Mouse (Mus musculus) hindbrain, postnatal 0 days (tissue): ENCODE results near the gene Nol8. TPM values are rescaled to one million over a fixed set of nuclear protein-coding genes. Genes with fewer than 3 reads are reported as not detected.
A peak's percentile ranks its signal among the peaks of the same experiment; 100 is the strongest.

Experiments
- ATAC-seq: fragments of 200-750 bp; cut with Nextera tagmentation; 2 replicates; pipeline ENCODE4 v1.8.0; 2017; ENCODE audit warnings: mild to moderate bottlenecking, moderate TSS enrichment, moderate library complexity
- DNase-seq: peaks from one replicate; pipeline ENCODE4 v3.0.0-alpha.2; 2015; ENCODE audit warnings: low spot score
- H3K27ac ChIP-seq: fragments of 300-500 bp; sonication (generic); 2 replicates; pipeline ENCODE4 v1.5.1; 2014; ENCODE audit warnings: mild to moderate bottlenecking
- H3K27me3 ChIP-seq: fragments of 300-500 bp; sonication (generic); 2 replicates; pipeline ENCODE4 v1.6.1; 2014; ENCODE audit warnings: low read length, mixed read lengths; ENCODE audit not compliant: insufficient read depth
- H3K36me3 ChIP-seq: fragments of 300-500 bp; sonication (generic); 2 replicates; pipeline ENCODE4 v1.6.1; 2014; ENCODE audit warnings: low read length, mixed read lengths; ENCODE audit not compliant: insufficient read depth
- H3K4me1 ChIP-seq: fragments of 300-500 bp; sonication (generic); 2 replicates; pipeline ENCODE4 v1.6.1; 2014; ENCODE audit warnings: antibody characterized with exemption, low read length, mixed read lengths; ENCODE audit not compliant: insufficient read depth
- H3K4me2 ChIP-seq: fragments of 300-500 bp; sonication (generic); 2 replicates; pipeline ENCODE4 v1.6.1; 2014; ENCODE audit warnings: low read depth, mild to moderate bottlenecking, low read length, moderate library complexity, mixed read lengths
- H3K4me3 ChIP-seq: fragments of 300-500 bp; sonication (generic); 2 replicates; pipeline ENCODE4 v1.5.1; 2014; ENCODE audit warnings: low read length
- H3K9ac ChIP-seq: fragments of 300-500 bp; sonication (generic); replicated peaks from 2 replicates; pipeline ENCODE4 v1.6.1; 2014; ENCODE audit warnings: mild to moderate bottlenecking, low read length, moderate library complexity, mixed read lengths
- H3K9me3 ChIP-seq: fragments of 300-500 bp; sonication (generic); 2 replicates; pipeline ENCODE4 v1.6.1; 2016; ENCODE audit warnings: low read length, mixed read lengths
- CTCF ChIP-seq: IDR thresholded peaks from 2 replicates; pipeline ENCODE4 v1.5.1; 2016; ENCODE audit warnings: antibody characterized with exemption, control low read depth, low read depth
- WGBS: fragments of 180-500 bp; shearing (Covaris S2); extraction: QIAGEN DNeasy Blood & Tissue Kit; methylation state at CpG from one replicate; pipeline ENCODE4 v1.1.7; 2014; 5-methylcytosine and 5-hydroxymethylcytosine counted together
- polyA plus RNA-seq: library from polyadenylated mRNA; unstranded; fragments of >200 nt; fragmentation: Nextera tagmentation; extraction: Ambion mirVana; gene quantifications from 2 replicates; pipeline ENCODE4 v1.2.1, GENCODE M21; 2015
- total RNA-seq: library from RNA; depleted of rRNA; stranded (reverse); fragments of >200 nt; gene quantifications from 2 replicates; pipeline ENCODE4 v1.2.3, GENCODE M21; 2014; rRNA removed

Gene Nol8
- total and polyA plus RNA-seq, 2 experiments from 2014 or later = 5.4 to 13.6 TPM

- Histone ChIP-seq H3K36me3 (peaks cover 16% of the 10 kb centered on the region; the same call in 1 of the 2 replicates), H3K9me3 (no peaks in the 10 kb centered on the region), H3K9ac (no peak overlapping the region), H3K4me2 (no peak overlapping the region), H3K4me3 (no peak overlapping the region), H3K27ac (no peak overlapping the region), H3K4me1 (peaks cover 15% of the 10 kb centered on the region), H3K27me3 (no peaks in the 10 kb centered on the region)
- ATAC-seq (no peak), DNase-seq (no peak)
- no peak for TF ChIP-seq CTCF
- 51% methylated on average over 4 of the region's 4 CpGs for WGBS
These were observed 31.4 kb downstream of the Nol8 start for GRCm38 (mm10) chr13:49684266-49684665.

- peaks cover 47% of the 10 kb centered on the region for H3K36me3 ChIP-seq
- ATAC-seq = no peak
- H3K4me1 ChIP-seq = no peaks in the 10 kb centered on the region
- no peak overlapping the region for H3K27ac ChIP-seq
- no peak overlapping the region for H3K4me3 ChIP-seq
- no peak for DNase-seq
- no peak overlapping the region for H3K9ac ChIP-seq
- no peaks in the 10 kb centered on the region for H3K27me3 ChIP-seq
- no peak for TF ChIP-seq CTCF
- H3K9me3 ChIP-seq = no peaks in the 10 kb centered on the region
- WGBS = 97% methylated on average over 5 of the region's 5 CpGs
- no peak overlapping the region for H3K4me2 ChIP-seq
These were observed 38.2 kb downstream of the Nol8 start for GRCm38 (mm10) chr13:49691056-49691455.

- no peaks in the 10 kb centered on the region for H3K9me3 ChIP-seq
- H3K4me3 ChIP-seq = no peak overlapping the region
- DNase-seq (no peak), ATAC-seq (no peak)
- TF ChIP-seq CTCF = no peak
- H3K27me3 ChIP-seq = no peaks in the 10 kb centered on the region
- no peak overlapping the region for H3K9ac ChIP-seq
- H3K36me3 ChIP-seq = peaks cover 59% of the 10 kb centered on the region
- 75% methylated on average over 11 of the region's 11 CpGs for WGBS
- no peak overlapping the region for H3K4me2 ChIP-seq
- H3K4me1 ChIP-seq = no peaks in the 10 kb centered on the region
- no peak overlapping the region for H3K27ac ChIP-seq
These were observed 50.4 kb downstream of the Nol8 start for GRCm38 (mm10) chr13:49703216-49703779.

- H3K36me3 ChIP-seq = peaks cover 77% of the 10 kb centered on the region
- H3K4me3 ChIP-seq = no peak overlapping the region
- H3K27ac ChIP-seq = no peak overlapping the region
- H3K4me2 ChIP-seq = no peak overlapping the region
- DNase-seq (peak; percentile 36), ATAC-seq (no peak)
- WGBS = 35% methylated on average over 3 of the region's 3 CpGs
- H3K9me3 ChIP-seq = no peaks in the 10 kb centered on the region
- no peaks in the 10 kb centered on the region for H3K27me3 ChIP-seq
- no peak overlapping the region for H3K9ac ChIP-seq
- no peak for TF ChIP-seq CTCF
- no peaks in the 10 kb centered on the region for H3K4me1 ChIP-seq
These were observed 53.3 kb downstream of the Nol8 start for GRCm38 (mm10) chr13:49706032-49706690.

GRCm38 (mm10) chr13:49708311-49708710 is 55.4 kb downstream of the Nol8 start:
- no peak for TF ChIP-seq CTCF
- DNase-seq = no peak
- Histone ChIP-seq H3K27ac (no peak overlapping the region), H3K27me3 (no peaks in the 10 kb centered on the region), H3K9ac (no peak overlapping the region), H3K4me1 (no peaks in the 10 kb centered on the region), H3K9me3 (no peaks in the 10 kb centered on the region), H3K4me3 (no peak overlapping the region), H3K4me2 (no peak overlapping the region), H3K36me3 (peaks cover 77% of the 10 kb centered on the region)
- no peak for ATAC-seq
- WGBS = 86% methylated on average over 8 of the region's 8 CpGs

GRCm38 (mm10) chr13:49712047-49712721 is 59.3 kb downstream of the Nol8 start:
- Histone ChIP-seq H3K9ac (no peak overlapping the region), H3K4me2 (no peak overlapping the region), H3K36me3 (peaks cover 79% of the 10 kb centered on the region), H3K9me3 (no peaks in the 10 kb centered on the region), H3K4me1 (no peaks in the 10 kb centered on the region), H3K4me3 (no peak overlapping the region), H3K27ac (no peak overlapping the region), H3K27me3 (no peaks in the 10 kb centered on the region)
- ATAC-seq (no peak), DNase-seq (no peak)
- TF ChIP-seq CTCF = no peak
- 97% methylated on average over 12 of the region's 12 CpGs for WGBS

GRCm38 (mm10) chr13:49719310-49719709 is 66.4 kb downstream of the Nol8 start:
- Histone ChIP-seq H3K27ac (no peak overlapping the region), H3K36me3 (peaks cover 92% of the 10 kb centered on the region), H3K9ac (no peak overlapping the region), H3K9me3 (no peaks in the 10 kb centered on the region), H3K4me2 (no peak overlapping the region), H3K4me3 (no peak overlapping the region), H3K27me3 (no peaks in the 10 kb centered on the region), H3K4me1 (no peaks in the 10 kb centered on the region)
- WGBS = 93% methylated on average over 3 of the region's 3 CpGs
- DNase-seq (no peak), ATAC-seq (no peak)
- TF ChIP-seq CTCF = no peak

Other genes with a start within 250 kb of the Nol8 start
- 9.2 and 11.9 TPM in 2 replicates for gene Ippk, start 231.8 kb upstream of the Nol8 start, total RNA-seq
- 10.2 and 10.8 TPM in 2 replicates for gene Ippk, start 231.8 kb upstream of the Nol8 start, polyA plus RNA-seq
- gene Tes3-ps, start 159.8 kb upstream of the Nol8 start, total RNA-seq = 0.14 and 0.16 TPM in 2 replicates
- 0.51 and 0.64 TPM in 2 replicates for gene Tes3-ps, start 159.8 kb upstream of the Nol8 start, polyA plus RNA-seq
- 2.6 and 4.6 TPM in 2 replicates for gene Ecm2, start 148.3 kb upstream of the Nol8 start, total RNA-seq
- 2.9 and 3.0 TPM in 2 replicates for gene Ecm2, start 148.3 kb upstream of the Nol8 start, polyA plus RNA-seq
- gene Aspn, start 108.6 kb upstream of the Nol8 start, total RNA-seq = 0.21 and 0.40 TPM in 2 replicates
- gene Aspn, start 108.6 kb upstream of the Nol8 start, polyA plus RNA-seq = 0.93 and 1.0 TPM in 2 replicates
- 1.4 and 1.5 TPM in 2 replicates for gene Omd, start 70.6 kb upstream of the Nol8 start, total RNA-seq
- gene Omd, start 70.6 kb upstream of the Nol8 start, polyA plus RNA-seq = 1.4 and 2.0 TPM in 2 replicates
- gene Ogn, start 45.0 kb upstream of the Nol8 start, total RNA-seq = 6.9 and 9.4 TPM in 2 replicates
- gene Ogn, start 45.0 kb upstream of the Nol8 start, polyA plus RNA-seq = 14.5 and 14.9 TPM in 2 replicates
- gene Cenpp, start 293 bp upstream of the Nol8 start, total RNA-seq = 2.4 and 5.5 TPM in 2 replicates
- gene Cenpp, start 293 bp upstream of the Nol8 start, polyA plus RNA-seq = 9.7 and 10.2 TPM in 2 replicates
- 29.2 and 45.5 TPM in 2 replicates for gene Iars, start 29.0 kb downstream of the Nol8 start, total RNA-seq
- gene Iars, start 29.0 kb downstream of the Nol8 start, polyA plus RNA-seq = 22.5 and 22.8 TPM in 2 replicates
- not detected in 2 replicates for gene Gm30302, start 145.9 kb downstream of the Nol8 start, total RNA-seq
- not detected in 2 replicates for gene Gm30302, start 145.9 kb downstream of the Nol8 start, polyA plus RNA-seq